In the genomic region with DNA sequence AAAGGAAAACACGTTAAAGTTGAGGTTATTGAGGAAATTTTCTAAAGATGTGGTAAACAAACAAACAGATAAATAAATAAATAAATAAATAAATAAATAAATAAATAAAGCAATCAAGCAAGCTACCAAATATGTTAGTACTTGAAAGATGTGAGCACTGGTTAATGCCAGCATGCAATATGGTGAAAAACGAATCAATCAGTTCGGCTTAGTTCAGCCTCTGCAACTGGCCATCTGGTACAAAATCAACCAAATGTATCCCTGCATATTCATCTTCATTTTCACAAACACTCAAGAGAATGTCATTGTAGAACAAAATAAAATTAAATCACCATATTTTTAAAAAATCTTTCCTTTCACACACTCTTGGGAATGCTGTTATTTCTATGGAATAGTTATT, we compare ENCODE assay signal across 29 mouse cellular contexts.
DNase-seq lines count a peak whose midpoint lies in the region; ATAC-seq lines count a peak whose summit lies in the region.
"Had no signal": no experiment of that assay in that cellular context is flagged by ENCODE, and none has a peak within 500 bp of the region (broad histone marks: within the 10 kb centered on the region; RNA-seq: fewer than 3 reads in every experiment).

No protein-coding gene starts in this region.

- no peaks in the 10 kb centered on the region for H3K9me3 ChIP-seq in forebrain, embryonic 13.5 days (replicated peaks)
- no peaks in the 10 kb centered on the region for H3K9me3 ChIP-seq in forebrain, embryonic 12.5 days
- H3K9me3 ChIP-seq in midbrain, embryonic 11.5 days (ENCODE audit: control insufficient read depth, low read length), result no peaks in the 10 kb centered on the region
- H3K9me3 ChIP-seq in midbrain, embryonic 16.5 days (replicated peaks; ENCODE audit: control insufficient read depth, low read length, poor library complexity, severe bottlenecking), result no peaks in the 10 kb centered on the region
- no peaks in the 10 kb centered on the region for H3K9me3 ChIP-seq in forebrain, embryonic 16.5 days (ENCODE audit: control insufficient read depth, low read length)
- H3K9me3 ChIP-seq: embryonic facial prominence, embryonic 13.5 days; G1E; heart, embryonic 12.5 days; heart, embryonic 15.5 days; hindbrain, embryonic 10.5 days; hindbrain, embryonic 13.5 days; intestine, embryonic 15.5 days had no signal

- no peak overlapping the region for H3K9ac ChIP-seq in forebrain, embryonic 13.5 days
- no peak overlapping the region for H3K9ac ChIP-seq in forebrain, embryonic 12.5 days
- H3K9ac ChIP-seq in midbrain, embryonic 11.5 days (ENCODE audit: low read length), result no peak overlapping the region
- no peak overlapping the region for H3K9ac ChIP-seq in midbrain, embryonic 16.5 days (ENCODE audit: low read depth, low read length)
- H3K9ac ChIP-seq in forebrain, embryonic 16.5 days (replicated peaks; ENCODE audit: low read depth, low read length), result no peak overlapping the region
- H3K9ac ChIP-seq: embryonic facial prominence, embryonic 13.5 days; heart, embryonic 12.5 days; heart, embryonic 15.5 days; hindbrain, embryonic 13.5 days; intestine, embryonic 15.5 days had no signal

- H3K36me3 ChIP-seq in forebrain, embryonic 13.5 days (ENCODE audit: poor library complexity, severe bottlenecking), result no peaks in the 10 kb centered on the region
- no peaks in the 10 kb centered on the region for H3K36me3 ChIP-seq in forebrain, embryonic 12.5 days (replicated peaks)
- no peaks in the 10 kb centered on the region for H3K36me3 ChIP-seq in midbrain, embryonic 11.5 days (ENCODE audit: control insufficient read depth, insufficient read depth, low read length)
- H3K36me3 ChIP-seq in midbrain, embryonic 16.5 days (ENCODE audit: control insufficient read depth, insufficient read depth, low read length), result no peaks in the 10 kb centered on the region
- H3K36me3 ChIP-seq in forebrain, embryonic 16.5 days (ENCODE audit: control insufficient read depth, insufficient read depth), result no peaks in the 10 kb centered on the region
- H3K36me3 ChIP-seq: embryonic facial prominence, embryonic 13.5 days; G1E; heart, embryonic 12.5 days; heart, embryonic 15.5 days; hindbrain, embryonic 10.5 days; hindbrain, embryonic 13.5 days; intestine, embryonic 15.5 days had no signal

- ATAC-seq in forebrain, embryonic 13.5 days, result peak; percentile 68; the same call in 1 of the 2 replicates
- no peak for ATAC-seq in forebrain, embryonic 12.5 days (ENCODE audit: low FRiP score)
- no peak for ATAC-seq in midbrain, embryonic 11.5 days (ENCODE audit: low FRiP score)
- ATAC-seq in midbrain, embryonic 16.5 days, result no peak
- peak; percentile 68 for ATAC-seq in forebrain, embryonic 16.5 days
- ATAC-seq: hindbrain, embryonic 16.5 days; intestine, embryonic 15.5 days; Patski had no signal

- 81% methylated on average over 3 of the region's 3 CpGs for WGBS in forebrain, embryonic 13.5 days
- 88% methylated on average over 3 of the region's 3 CpGs for WGBS in forebrain, embryonic 12.5 days
- 80% methylated on average over 3 of the region's 3 CpGs for WGBS in midbrain, embryonic 11.5 days
- 82% methylated on average over 3 of the region's 3 CpGs for WGBS in midbrain, embryonic 16.5 days
- WGBS in forebrain, embryonic 16.5 days, result 72% methylated on average over 3 of the region's 3 CpGs

- H3K27me3 ChIP-seq in forebrain, embryonic 13.5 days, result peaks cover 3% of the 10 kb centered on the region; the same call in 1 of the 2 replicates
- peaks cover 4% of the 10 kb centered on the region for H3K27me3 ChIP-seq in forebrain, embryonic 12.5 days
- no peaks in the 10 kb centered on the region for H3K27me3 ChIP-seq in midbrain, embryonic 11.5 days (ENCODE audit: control insufficient read depth, insufficient read depth, low read length)
- no peaks in the 10 kb centered on the region for H3K27me3 ChIP-seq in midbrain, embryonic 16.5 days (ENCODE audit: control insufficient read depth, insufficient read depth, low read depth, low read length)
- H3K27me3 ChIP-seq in forebrain, embryonic 16.5 days (replicated peaks; ENCODE audit: control insufficient read depth, insufficient read depth, low read length), result no peaks in the 10 kb centered on the region
- H3K27me3 ChIP-seq: CH12.LX; embryonic facial prominence, embryonic 13.5 days; heart, embryonic 12.5 days; heart, embryonic 15.5 days; hindbrain, embryonic 13.5 days; intestine, embryonic 15.5 days had no signal

- H3K27ac ChIP-seq in forebrain, embryonic 13.5 days, result no peak overlapping the region
- H3K27ac ChIP-seq in forebrain, embryonic 12.5 days, result no peak overlapping the region
- H3K27ac ChIP-seq in midbrain, embryonic 11.5 days (ENCODE audit: low read depth, low read length), result no peak overlapping the region
- H3K27ac ChIP-seq in midbrain, embryonic 16.5 days (ENCODE audit: low read length), result no peak overlapping the region
- H3K27ac ChIP-seq in forebrain, embryonic 16.5 days (ENCODE audit: low read length), result no peak overlapping the region
- H3K27ac ChIP-seq: embryonic facial prominence, embryonic 13.5 days; heart, embryonic 15.5 days; hindbrain, embryonic 10.5 days; hindbrain, embryonic 13.5 days; intestine, embryonic 15.5 days had no signal

- H3K4me3 ChIP-seq in forebrain, embryonic 13.5 days, result no peak overlapping the region
- no peak overlapping the region for H3K4me3 ChIP-seq in forebrain, embryonic 12.5 days (replicated peaks)
- H3K4me3 ChIP-seq in midbrain, embryonic 11.5 days (ENCODE audit: low read depth, low read length), result no peak overlapping the region
- no peak overlapping the region for H3K4me3 ChIP-seq in midbrain, embryonic 16.5 days (ENCODE audit: low read depth, low read length)
- no peak overlapping the region for H3K4me3 ChIP-seq in forebrain, embryonic 16.5 days (replicated peaks; ENCODE audit: low read length)
- H3K4me3 ChIP-seq: embryonic facial prominence, embryonic 13.5 days; erythroblast, embryonic 14.5 days; heart, embryonic 12.5 days; heart, embryonic 15.5 days; hindbrain, embryonic 10.5 days; hindbrain, embryonic 13.5 days; intestine, embryonic 15.5 days had no signal

- no peaks in the 10 kb centered on the region for H3K4me1 ChIP-seq in forebrain, embryonic 13.5 days
- H3K4me1 ChIP-seq in forebrain, embryonic 12.5 days, result no peaks in the 10 kb centered on the region
- H3K4me1 ChIP-seq in midbrain, embryonic 11.5 days (ENCODE audit: control insufficient read depth, insufficient read depth, low read length), result no peaks in the 10 kb centered on the region
- H3K4me1 ChIP-seq in midbrain, embryonic 16.5 days (ENCODE audit: control insufficient read depth, insufficient read depth, low read length), result no peaks in the 10 kb centered on the region
- no peaks in the 10 kb centered on the region for H3K4me1 ChIP-seq in forebrain, embryonic 16.5 days (replicated peaks; ENCODE audit: control insufficient read depth, insufficient read depth, low read length)
- H3K4me1 ChIP-seq: embryonic facial prominence, embryonic 13.5 days; heart, embryonic 12.5 days; heart, embryonic 15.5 days; hindbrain, embryonic 10.5 days; hindbrain, embryonic 13.5 days; intestine, embryonic 15.5 days had no signal

- H3K4me2 ChIP-seq in forebrain, embryonic 13.5 days, result no peak overlapping the region
- H3K4me2 ChIP-seq in forebrain, embryonic 12.5 days, result no peak overlapping the region
- no peak overlapping the region for H3K4me2 ChIP-seq in midbrain, embryonic 11.5 days
- H3K4me2 ChIP-seq in midbrain, embryonic 16.5 days (ENCODE audit: low read length), result no peak overlapping the region
- no peak overlapping the region for H3K4me2 ChIP-seq in forebrain, embryonic 16.5 days (ENCODE audit: low read length)
- H3K4me2 ChIP-seq: embryonic facial prominence, embryonic 13.5 days; heart, embryonic 12.5 days; heart, embryonic 15.5 days; hindbrain, embryonic 13.5 days; intestine, embryonic 15.5 days had no signal

- peak; percentile 51 for DNase-seq in midbrain, embryonic 11.5 days (ENCODE audit: low spot score, missing footprints)
- DNase-seq in brain, adult 2 months (ENCODE audit: low read depth, low spot score), result peak; percentile 15
- no peak for DNase-seq in thymus, postnatal 14 days
- DNase-seq: adrenal gland, postnatal 10 days; adrenal gland, postnatal 36 days; B cell, adult 2 months; cerebellum, adult 11-12 months; cerebellum, adult 9-10 months; cerebellum, postnatal 25 days; gastrocnemius, postnatal 25 days; heart, adult 18-20 months; heart, postnatal 10 days; heart, postnatal 36 days; kidney, adult 11 months had no signal

Comparison
In these comparisons a context has a peak if more than half of its experiments do, and no peak if none do; other contexts are left out.
1. ATAC-seq: peak in forebrain, embryonic 13.5 days (single experiment) and forebrain, embryonic 16.5 days (single experiment); none in forebrain, embryonic 12.5 days (single experiment), midbrain, embryonic 11.5 days (single experiment) and midbrain, embryonic 16.5 days (single experiment).